ENCODE assay signal across 23 mouse cellular contexts in the genomic region with DNA sequence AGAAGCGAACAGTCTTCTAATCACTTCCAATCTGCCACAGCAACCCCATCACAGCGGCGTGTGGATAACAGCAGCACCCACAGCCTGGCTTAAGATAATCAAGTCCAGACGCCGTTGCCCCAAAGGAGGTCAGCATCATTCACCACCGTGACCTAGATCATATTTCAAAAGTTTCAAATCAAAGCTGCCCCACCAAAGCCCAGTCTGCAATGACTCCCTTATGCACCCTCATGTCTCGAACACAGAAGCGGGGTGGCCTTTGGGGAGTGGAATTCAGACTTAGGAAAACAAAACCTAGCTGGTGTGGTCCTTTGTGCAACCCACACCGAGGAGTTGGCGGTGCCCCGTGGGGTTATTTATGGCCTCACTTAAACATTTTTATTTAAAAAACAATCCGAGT. TPM values are rescaled to one million over a fixed set of nuclear protein-coding genes. Genes with fewer than 3 reads are reported as not detected.
DNase-seq lines count a peak whose midpoint lies in the region; ATAC-seq lines count a peak whose summit lies in the region.
"Had no signal": no experiment of that assay in that cellular context is flagged by ENCODE, and none has a peak within 500 bp of the region (broad histone marks: within the 10 kb centered on the region; RNA-seq: fewer than 3 reads in every experiment).

No protein-coding gene starts in this region.

- DNase-seq in hindbrain, embryonic 10.5 days (ENCODE audit: low spot score): peak; percentile 43
- DNase-seq in hindbrain, embryonic 14.5 days (ENCODE audit: low spot score): no peak
- DNase-seq in embryo, embryonic 11 days: peak; percentile 74
- peak; percentile 71 for DNase-seq in limb, embryonic 11.5 days (ENCODE audit: low spot score)
- DNase-seq in urinary bladder, adult 2 months (ENCODE audit: low spot score): no peak
- no peak for DNase-seq in kidney, adult 11 months
- DNase-seq: adrenal gland, postnatal 36 days; cerebellum, adult 9-11 months; heart, postnatal 4 days; kidney, adult 18-20 months; layer of hippocampus, adult 9-11 months; lung, adult 18-20 months; lung, postnatal 10 days; midbrain, embryonic 14.5 days; right cerebral cortex, postnatal 4 days; thymus, postnatal 25 days had no signal

- no peaks in the 10 kb centered on the region for H3K27me3 ChIP-seq in hindbrain, embryonic 10.5 days (ENCODE audit: insufficient read depth, poor library complexity, severe bottlenecking)
- no peaks in the 10 kb centered on the region for H3K27me3 ChIP-seq in hindbrain, embryonic 14.5 days (ENCODE audit: control insufficient read depth, insufficient read depth, low read length)
- peaks cover 6% of the 10 kb centered on the region for H3K27me3 ChIP-seq in embryonic facial prominence, embryonic 13.5 days
- no peaks in the 10 kb centered on the region for H3K27me3 ChIP-seq in limb, embryonic 11.5 days (ENCODE audit: control insufficient read depth, insufficient read depth, low read length)
- no peaks in the 10 kb centered on the region for H3K27me3 ChIP-seq in kidney, embryonic 16.5 days (ENCODE audit: insufficient read depth, low read length)
- H3K27me3 ChIP-seq: neural tube, embryonic 12.5 days had no signal

- 0 out of 2 replicates have a peak, but pooled peaks cover 2% of the 10 kb centered on the region for H3K9me3 ChIP-seq in hindbrain, embryonic 10.5 days
- 0 out of 2 replicates have a peak, but pooled peaks cover 3% of the 10 kb centered on the region for H3K9me3 ChIP-seq in hindbrain, embryonic 14.5 days (ENCODE audit: control insufficient read depth, low read length)
- peaks cover 3% of the 10 kb centered on the region; the same call in 1 of the 2 replicates for H3K9me3 ChIP-seq in embryonic facial prominence, embryonic 13.5 days
- H3K9me3 ChIP-seq in limb, embryonic 11.5 days (ENCODE audit: control insufficient read depth, low read length): no peaks in the 10 kb centered on the region; the same call in 1 of the 2 replicates
- H3K9me3 ChIP-seq in kidney, embryonic 16.5 days (ENCODE audit: low read length): no peaks in the 10 kb centered on the region; the same call in 1 of the 2 replicates

- no peak overlapping the region for H3K9ac ChIP-seq in hindbrain, embryonic 14.5 days
- no peak overlapping the region for H3K9ac ChIP-seq in embryonic facial prominence, embryonic 13.5 days
- H3K9ac ChIP-seq in limb, embryonic 11.5 days (ENCODE audit: low read length): no peak overlapping the region
- H3K9ac ChIP-seq in kidney, embryonic 16.5 days (replicated peaks; ENCODE audit: low read length): no peak overlapping the region
- H3K9ac ChIP-seq: liver, embryonic 12.5 days; neural tube, embryonic 12.5 days had no signal

- H3K36me3 ChIP-seq in hindbrain, embryonic 10.5 days: no peaks in the 10 kb centered on the region
- H3K36me3 ChIP-seq in hindbrain, embryonic 14.5 days (replicated peaks; ENCODE audit: control insufficient read depth, insufficient read depth): no peaks in the 10 kb centered on the region
- H3K36me3 ChIP-seq in embryonic facial prominence, embryonic 13.5 days: no peaks in the 10 kb centered on the region
- no peaks in the 10 kb centered on the region for H3K36me3 ChIP-seq in limb, embryonic 11.5 days (ENCODE audit: control insufficient read depth, insufficient read depth, low read length)
- no peaks in the 10 kb centered on the region for H3K36me3 ChIP-seq in kidney, embryonic 16.5 days (ENCODE audit: insufficient read depth, low read length)
- H3K36me3 ChIP-seq: liver, embryonic 12.5 days; neural tube, embryonic 12.5 days had no signal

- H3K4me2 ChIP-seq in hindbrain, embryonic 14.5 days (replicated peaks): no peak overlapping the region
- H3K4me2 ChIP-seq in embryonic facial prominence, embryonic 13.5 days: peak overlapping the region; percentile 3; the same call in 1 of the 2 replicates
- no peak overlapping the region for H3K4me2 ChIP-seq in limb, embryonic 11.5 days (ENCODE audit: low read depth, severe bottlenecking)
- no peak overlapping the region for H3K4me2 ChIP-seq in kidney, embryonic 16.5 days (replicated peaks; ENCODE audit: low read depth, low read length)
- H3K4me2 ChIP-seq: liver, embryonic 12.5 days; neural tube, embryonic 12.5 days had no signal

- no peaks in the 10 kb centered on the region for H3K4me1 ChIP-seq in hindbrain, embryonic 10.5 days (replicated peaks)
- H3K4me1 ChIP-seq in hindbrain, embryonic 14.5 days (replicated peaks; ENCODE audit: control insufficient read depth, insufficient read depth, low read length): no peaks in the 10 kb centered on the region
- H3K4me1 ChIP-seq in embryonic facial prominence, embryonic 13.5 days: peaks cover 22% of the 10 kb centered on the region; the same call in 1 of the 2 replicates
- peaks cover 9% of the 10 kb centered on the region; the same call in 1 of the 2 replicates for H3K4me1 ChIP-seq in limb, embryonic 11.5 days (ENCODE audit: control insufficient read depth, insufficient read depth, low read length)
- 0 out of 2 replicates have a peak, but pooled peaks cover 3% of the 10 kb centered on the region for H3K4me1 ChIP-seq in kidney, embryonic 16.5 days (ENCODE audit: insufficient read depth, low read length)
- H3K4me1 ChIP-seq: liver, embryonic 12.5 days; neural tube, embryonic 12.5 days had no signal

- no peak for ATAC-seq in hindbrain, embryonic 14.5 days (ENCODE audit: low FRiP score)
- ATAC-seq in embryonic facial prominence, embryonic 13.5 days (ENCODE audit: insufficient number of reproducible peaks, insufficient read depth, low FRiP score, low TSS enrichment, low read depth): no peak
- ATAC-seq in limb, embryonic 11.5 days (ENCODE audit: insufficient number of reproducible peaks, low FRiP score, low TSS enrichment, low read depth): peak; percentile 53; the same call in 1 of the 2 replicates
- ATAC-seq in kidney, embryonic 16.5 days (ENCODE audit: low FRiP score, low TSS enrichment): no peak
- ATAC-seq: forebrain, embryonic 16.5 days; liver, embryonic 12.5 days had no signal

- H3K27ac ChIP-seq in hindbrain, embryonic 10.5 days: no peak overlapping the region
- no peak overlapping the region for H3K27ac ChIP-seq in hindbrain, embryonic 14.5 days
- H3K27ac ChIP-seq in embryonic facial prominence, embryonic 13.5 days: 0 out of 2 replicates have a peak overlapping the region, but pooled peaks have one; percentile 52
- H3K27ac ChIP-seq in limb, embryonic 11.5 days (replicated peaks; ENCODE audit: low read depth, low read length): no peak overlapping the region
- H3K27ac ChIP-seq in kidney, embryonic 16.5 days (ENCODE audit: low read length): no peak overlapping the region
- H3K27ac ChIP-seq: kidney, postnatal 0 days; left cerebral cortex, adult 2 months; liver, embryonic 12.5 days; neural tube, embryonic 12.5 days had no signal

- WGBS in hindbrain, embryonic 10.5 days: 71% methylated on average over 12 of the region's 12 CpGs
- WGBS in hindbrain, embryonic 14.5 days: 83% methylated on average over 12 of the region's 12 CpGs
- WGBS in embryonic facial prominence, embryonic 13.5 days: 22% methylated on average over 12 of the region's 12 CpGs
- WGBS in limb, embryonic 11.5 days: 12% methylated on average over 12 of the region's 12 CpGs
- WGBS in kidney, embryonic 16.5 days: 26% methylated on average over 12 of the region's 12 CpGs

- H3K4me3 ChIP-seq in hindbrain, embryonic 10.5 days: no peak overlapping the region
- no peak overlapping the region for H3K4me3 ChIP-seq in hindbrain, embryonic 14.5 days (replicated peaks; ENCODE audit: low read length)
- H3K4me3 ChIP-seq in embryonic facial prominence, embryonic 13.5 days: no peak overlapping the region
- no peak overlapping the region for H3K4me3 ChIP-seq in limb, embryonic 11.5 days (ENCODE audit: low read depth, low read length)
- H3K4me3 ChIP-seq in kidney, embryonic 16.5 days (ENCODE audit: low read length): no peak overlapping the region
- H3K4me3 ChIP-seq: left cerebral cortex, adult 2 months; liver, embryonic 12.5 days; neural tube, embryonic 12.5 days had no signal

RNA-seq across cellular contexts. Expression of gene Ror2, which starts 35.0 kb away (rescaled TPM):
- polyA plus RNA-seq in hindbrain, embryonic 10.5 days (2016; fragmentation: Nextera tagmentation; extraction: Ambion mirVana): 13.5 and 16.9 TPM in 2 replicates
- polyA plus RNA-seq in hindbrain, embryonic 14.5 days (2014; fragmentation: Nextera tagmentation; extraction: Ambion mirVana): 1.8 and 3.1 TPM in 2 replicates
- 25.8 and 27.4 TPM in 2 replicates for polyA plus RNA-seq in embryonic facial prominence, embryonic 13.5 days (2015; fragmentation: Nextera tagmentation; extraction: Ambion mirVana)
- polyA plus RNA-seq in limb, embryonic 11.5 days (2014; fragmentation: Nextera tagmentation; extraction: Ambion mirVana): 17.8 and 21.1 TPM in 2 replicates
- polyA plus RNA-seq in urinary bladder, adult 2 months (2012; rRNA removed): 8.6 and 11.7 TPM in 2 replicates
- polyA plus RNA-seq in kidney, embryonic 16.5 days (2015; fragmentation: Nextera tagmentation; extraction: Ambion mirVana): 9.9 and 10.4 TPM in 2 replicates

RNA-seq across cellular contexts. Expression of gene Sptlc1, which starts 56.3 kb away (rescaled TPM):
- 33.6 and 34.9 TPM in 2 replicates for polyA plus RNA-seq in hindbrain, embryonic 10.5 days (2016; fragmentation: Nextera tagmentation; extraction: Ambion mirVana)
- 28.4 and 29.3 TPM in 2 replicates for polyA plus RNA-seq in hindbrain, embryonic 14.5 days (2014; fragmentation: Nextera tagmentation; extraction: Ambion mirVana)
- polyA plus RNA-seq in embryonic facial prominence, embryonic 13.5 days (2015; fragmentation: Nextera tagmentation; extraction: Ambion mirVana): 40.9 and 41.0 TPM in 2 replicates
- 39.1 and 39.9 TPM in 2 replicates for polyA plus RNA-seq in limb, embryonic 11.5 days (2014; fragmentation: Nextera tagmentation; extraction: Ambion mirVana)
- 36.9 and 40.4 TPM in 2 replicates for polyA plus RNA-seq in urinary bladder, adult 2 months (2012; rRNA removed)
- 42.3 and 44.8 TPM in 2 replicates for polyA plus RNA-seq in kidney, embryonic 16.5 days (2015; fragmentation: Nextera tagmentation; extraction: Ambion mirVana)

Comparison
In these comparisons a context has a peak if more than half of its experiments do, and no peak if none do; other contexts are left out.
1. DNase-seq: peak in hindbrain, embryonic 10.5 days (single experiment), embryo, embryonic 11 days (single experiment) and limb, embryonic 11.5 days (single experiment); none in hindbrain, embryonic 14.5 days (single experiment), urinary bladder, adult 2 months (single experiment) and kidney, adult 11 months (single experiment).